Mouse (Mus musculus) right cerebral cortex, adult 18-20 months (tissue): ENCODE measurements around the gene Chd4.

ENCODE experiments used
- DNase-seq: peaks from one replicate; pipeline ENCODE4 v3.0.0; 2022; ENCODE audit warnings: mixed read lengths

Gene Chd4

DNA sequence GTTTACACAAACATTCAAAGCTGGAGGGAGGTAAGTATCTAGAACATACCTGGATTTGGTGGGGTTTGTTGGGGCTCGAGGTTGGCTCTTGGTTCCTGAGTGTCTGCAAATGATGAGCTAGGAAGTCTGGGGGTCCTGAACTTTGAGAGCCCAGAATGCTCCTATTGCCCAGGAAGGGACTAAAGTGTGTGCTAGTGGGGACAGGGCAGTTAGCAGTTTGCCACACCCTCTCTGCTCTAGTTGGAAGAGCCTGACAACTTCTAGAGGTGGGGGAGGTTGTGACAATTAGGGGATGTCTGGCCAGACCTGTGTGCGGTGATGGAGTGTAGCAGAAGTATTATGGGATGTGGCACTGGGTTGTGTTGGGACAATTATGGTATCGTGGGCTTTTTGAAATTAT is 938 bp upstream of the Chd4 start:
- no peak for DNase-seq

DNA sequence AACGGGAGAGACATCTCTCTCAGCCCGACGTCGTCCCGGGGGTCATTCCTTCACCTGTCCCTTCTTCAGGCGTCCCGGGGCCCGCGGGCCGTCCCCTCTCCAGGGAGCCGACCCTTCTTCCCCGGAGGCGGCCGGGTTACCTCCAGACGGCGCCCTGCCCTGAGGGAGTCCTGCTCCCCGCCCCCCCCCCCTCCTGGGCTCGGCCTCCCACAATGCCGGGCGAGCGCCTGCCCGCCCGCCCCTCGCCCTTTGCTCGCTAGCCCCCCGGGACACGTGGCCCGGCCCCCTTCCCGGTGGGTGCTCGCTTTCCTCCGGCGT is 457 bp downstream of the Chd4 start:
- DNase-seq: no peak

DNA sequence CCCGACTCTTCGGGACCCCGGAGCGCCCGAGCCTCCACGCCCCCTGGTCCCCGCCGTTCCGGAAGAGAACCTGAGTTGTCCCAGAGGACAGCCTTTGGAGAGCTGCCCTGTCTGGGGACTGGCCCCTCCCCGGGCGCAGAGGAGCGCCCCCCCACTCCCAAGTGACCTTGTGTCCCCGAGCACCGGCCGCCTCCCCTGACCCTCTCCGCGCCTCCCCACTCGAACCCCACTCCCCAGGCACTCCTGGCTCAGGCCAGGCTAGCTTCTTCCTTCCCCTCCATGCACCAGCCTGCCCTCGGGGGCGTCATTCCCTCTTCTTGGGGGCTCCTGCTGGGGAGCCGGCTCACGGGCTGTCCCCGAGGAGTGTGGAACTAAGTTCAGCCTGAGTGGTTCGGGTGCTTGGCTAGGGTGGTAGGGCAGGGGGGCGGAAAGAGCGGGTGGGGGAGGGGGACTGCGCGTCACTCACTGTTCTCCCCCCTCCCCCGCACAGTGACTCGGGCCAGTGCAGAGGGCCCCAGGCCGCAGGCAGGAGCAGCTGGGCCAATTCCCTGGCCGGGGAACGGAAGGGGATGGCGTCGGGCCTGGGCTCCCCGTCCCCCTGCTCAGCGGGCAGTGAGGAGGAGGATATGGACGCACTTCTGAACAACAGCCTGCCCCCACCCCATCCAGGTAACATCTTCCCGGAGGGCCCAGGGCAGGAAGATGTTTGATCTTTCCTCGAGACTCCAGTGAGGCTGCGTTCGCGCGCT is 990 bp downstream of the Chd4 start:
- DNase-seq: peak; percentile 41

DNA sequence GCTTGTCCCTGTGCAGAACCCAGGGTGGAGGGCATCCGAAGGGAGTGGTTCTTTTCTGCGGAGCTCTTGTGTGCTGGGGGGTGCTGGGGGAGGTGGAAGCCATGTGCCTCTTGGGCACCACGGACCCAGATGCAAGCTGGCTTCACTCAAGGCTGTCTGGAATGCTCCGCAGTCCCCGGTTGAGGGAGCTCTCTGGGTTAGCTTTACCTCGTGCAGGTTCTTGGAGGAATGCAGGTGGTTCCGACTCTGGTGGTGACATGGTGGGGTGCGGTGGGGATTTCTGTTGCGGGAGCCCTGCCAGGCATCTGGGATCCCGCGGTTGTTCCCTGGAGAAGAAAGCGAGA is 1.5 kb downstream of the Chd4 start:
- DNase-seq: no peak

DNA sequence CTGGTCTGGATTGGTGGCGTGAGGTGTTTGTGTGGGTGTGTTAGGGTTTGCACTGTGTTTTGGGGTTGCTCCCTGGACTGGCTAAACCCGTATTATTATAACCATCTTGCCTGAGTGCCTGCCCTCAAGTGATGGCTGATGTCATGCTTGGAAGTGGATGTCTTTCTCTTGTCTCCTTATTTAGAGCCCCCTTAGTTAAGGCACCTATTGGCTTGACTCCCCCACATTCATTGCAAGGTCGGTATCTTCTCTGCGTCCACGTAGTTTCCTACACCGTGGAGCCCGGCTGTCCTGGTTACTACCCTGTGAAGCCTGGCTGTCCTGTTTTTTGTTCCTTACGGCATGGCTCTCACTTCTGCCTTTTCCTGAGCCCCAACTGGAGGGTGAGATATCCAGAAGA is 2.2 kb downstream of the Chd4 start:
- DNase-seq: no peak

DNA sequence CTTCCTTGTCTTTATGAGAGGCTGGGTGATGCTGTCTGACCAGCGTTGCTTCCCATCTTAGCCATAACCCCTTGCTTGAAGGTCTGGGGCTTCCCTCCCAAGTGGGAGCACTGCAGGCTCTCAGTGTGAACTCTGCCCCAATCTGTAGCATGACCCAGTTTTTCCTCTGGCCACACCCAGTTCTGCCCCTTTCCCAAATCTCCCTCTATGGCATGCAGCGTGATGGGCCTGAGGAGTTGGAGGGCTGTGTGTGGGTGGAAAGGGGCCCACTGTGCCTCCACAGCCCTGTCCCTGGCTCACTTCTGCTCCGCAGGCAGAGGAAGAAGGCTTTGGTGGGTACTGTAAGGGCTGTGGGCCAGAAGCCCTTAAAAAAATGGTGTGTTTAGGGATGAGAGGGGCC is 2.7 kb downstream of the Chd4 start:
- no peak for DNase-seq

DNA sequence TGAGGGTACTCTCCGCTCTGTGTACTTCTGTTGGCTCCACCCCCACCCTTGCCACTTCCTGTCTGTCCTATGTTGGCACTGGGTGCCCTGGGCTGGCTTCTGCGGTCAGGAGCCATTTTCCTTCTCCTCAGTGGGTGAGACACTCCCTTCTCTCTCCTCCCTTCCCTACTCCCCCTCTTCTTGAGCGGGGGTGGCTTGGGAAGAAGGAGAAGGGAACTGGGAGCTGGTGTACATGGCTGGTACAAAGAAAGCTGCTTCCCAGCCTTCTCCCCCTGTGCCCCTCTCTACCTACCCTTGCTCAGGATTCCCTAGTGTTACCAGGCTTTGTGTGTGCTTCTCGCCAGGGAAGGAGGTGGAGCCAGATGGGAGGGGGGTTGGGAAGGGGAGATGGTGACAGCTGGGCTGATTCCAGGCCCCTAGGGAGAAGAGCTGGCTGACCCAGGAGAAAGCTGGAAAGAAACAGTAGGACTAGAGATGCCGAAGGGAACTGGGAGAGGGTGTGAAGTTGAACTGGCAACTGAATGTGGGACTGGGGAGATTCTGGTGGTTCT is 3.7 kb downstream of the Chd4 start:
- DNase-seq: peak; percentile 46

DNA sequence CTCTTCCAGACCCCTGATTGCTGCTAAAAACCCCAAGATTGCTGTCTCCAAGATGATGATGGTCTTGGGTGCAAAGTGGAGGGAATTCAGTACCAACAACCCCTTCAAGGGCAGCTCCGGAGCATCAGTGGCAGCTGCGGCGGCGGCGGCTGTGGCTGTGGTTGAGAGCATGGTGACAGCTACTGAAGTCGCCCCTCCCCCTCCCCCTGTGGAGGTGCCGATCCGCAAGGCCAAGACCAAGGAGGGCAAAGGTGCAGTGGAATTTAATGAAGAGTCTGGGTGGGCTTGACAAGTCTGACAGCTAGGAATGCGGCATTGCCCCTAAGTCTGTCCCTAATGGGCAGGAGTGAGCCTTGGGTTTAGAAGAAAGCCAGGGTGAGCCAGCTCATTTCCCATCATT is 5.7 kb downstream of the Chd4 start:
- no peak for DNase-seq

DNA sequence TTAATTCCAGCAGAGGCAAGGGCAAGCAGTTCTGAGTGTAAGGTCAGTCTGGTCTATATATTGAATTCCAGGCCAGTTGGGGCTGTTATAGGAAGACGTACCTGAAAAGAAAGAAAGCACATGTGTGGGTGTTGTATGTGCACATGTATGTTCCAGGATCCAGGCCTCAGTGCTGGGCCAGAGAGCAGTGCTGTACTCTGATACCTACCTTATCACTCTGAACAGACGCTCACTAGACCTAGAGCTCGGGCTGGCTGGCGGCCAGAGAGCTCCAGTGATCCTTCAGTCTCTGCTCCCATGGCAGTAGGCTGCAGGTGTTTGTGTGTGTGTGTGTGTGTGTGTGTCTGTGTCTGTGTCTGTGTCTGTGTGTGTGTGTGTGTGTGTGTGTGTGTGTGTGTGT is 8.4 kb downstream of the Chd4 start:
- DNase-seq: no peak

DNA sequence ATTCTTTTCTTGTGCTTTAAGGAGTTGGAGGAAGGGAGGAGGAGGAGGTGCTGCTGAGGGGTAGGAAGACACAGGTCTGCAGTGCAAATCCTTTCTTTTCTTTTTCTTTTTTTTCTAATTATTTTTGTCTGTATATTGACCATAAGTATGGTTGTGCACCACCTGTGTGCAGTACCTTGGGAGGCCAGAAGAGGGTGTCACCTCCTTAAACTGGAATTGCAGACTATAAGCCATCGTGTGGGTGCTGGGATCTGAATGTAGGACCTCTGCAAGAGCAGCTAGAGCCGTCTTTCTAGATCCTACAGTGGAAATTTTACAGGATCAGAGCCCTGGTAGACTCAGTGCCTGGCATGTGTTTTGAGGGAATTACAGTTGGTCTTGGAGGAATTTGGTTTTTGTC is 11.9 kb downstream of the Chd4 start:
- no peak for DNase-seq

DNA sequence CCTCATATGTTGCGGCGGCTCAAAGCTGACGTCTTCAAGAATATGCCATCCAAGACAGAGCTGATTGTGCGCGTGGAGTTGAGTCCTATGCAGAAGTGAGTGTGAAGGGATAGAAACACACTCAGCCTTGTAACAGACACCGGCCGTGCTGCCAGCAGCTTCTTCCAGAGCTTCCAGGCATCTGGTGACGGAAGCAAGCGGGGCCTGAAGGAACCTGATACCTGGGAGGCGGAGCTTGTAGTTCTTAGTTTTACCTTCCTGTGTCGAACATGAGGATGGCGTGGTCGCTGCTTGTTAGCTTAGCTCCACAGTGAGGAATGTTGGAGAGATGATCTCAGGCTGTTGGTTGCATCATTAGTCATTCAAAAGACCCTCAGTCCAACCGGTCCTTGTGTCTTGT is 13.6 kb downstream of the Chd4 start:
- DNase-seq: no peak

DNA sequence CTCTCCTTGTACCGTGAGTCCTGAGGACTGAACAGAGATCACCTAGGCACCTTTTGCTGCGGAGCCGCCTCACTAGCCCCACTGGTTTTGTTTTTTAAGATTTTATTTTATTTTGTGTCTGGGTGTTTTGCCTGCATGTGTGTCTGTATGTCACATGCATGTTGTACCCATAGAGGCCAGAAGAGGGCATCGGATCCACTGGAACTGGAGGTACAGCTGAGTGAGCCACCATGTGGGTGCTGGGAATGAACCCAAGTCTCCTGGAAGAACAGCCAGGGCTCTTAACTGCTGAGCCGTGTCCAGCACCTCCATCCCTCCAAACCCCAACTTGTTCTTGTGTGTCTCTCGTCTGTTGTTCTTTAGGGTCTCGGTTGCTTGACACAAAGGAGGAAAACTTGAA is 15.1 kb downstream of the Chd4 start:
- no peak for DNase-seq

DNA sequence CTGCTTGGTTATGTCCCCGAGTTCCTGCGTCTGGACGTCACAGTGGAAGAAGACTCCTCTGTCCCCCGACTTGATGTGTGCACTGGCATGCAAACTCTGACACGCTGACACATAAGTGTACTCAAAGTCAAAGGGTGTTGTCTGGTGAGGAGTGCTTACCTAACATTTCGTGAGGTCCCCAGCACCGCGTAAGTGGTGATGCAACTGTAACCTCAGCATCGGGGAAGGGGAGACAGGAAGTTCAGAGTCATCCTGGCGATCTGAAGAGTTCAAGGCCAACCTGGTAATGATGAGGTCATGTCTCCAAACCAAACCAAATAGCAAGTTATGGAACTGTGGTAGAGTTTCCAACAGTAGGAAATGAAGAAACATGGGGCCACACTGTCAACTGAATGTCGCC is 16.8 kb downstream of the Chd4 start:
- DNase-seq: no peak

DNA sequence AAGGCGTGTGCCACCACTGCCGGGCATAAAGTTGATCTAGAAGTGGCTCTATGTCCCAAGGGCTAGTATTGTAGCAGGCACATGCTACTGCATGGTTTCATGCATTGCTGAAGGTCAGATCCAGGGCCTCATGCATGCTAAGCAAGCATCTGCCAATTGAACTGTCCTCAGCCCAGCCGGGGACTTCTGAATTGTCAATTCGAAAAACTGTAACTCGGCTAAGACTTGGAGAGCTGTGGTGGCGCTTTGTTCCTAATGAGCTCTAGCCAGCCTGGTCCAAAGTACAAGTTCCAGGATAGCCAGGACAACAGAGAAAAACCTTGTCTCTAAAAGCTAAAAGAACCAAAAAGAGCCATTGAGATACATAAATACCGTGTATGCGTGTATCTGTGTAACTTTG is 23.6 kb downstream of the Chd4 start:
- DNase-seq: no peak

DNA sequence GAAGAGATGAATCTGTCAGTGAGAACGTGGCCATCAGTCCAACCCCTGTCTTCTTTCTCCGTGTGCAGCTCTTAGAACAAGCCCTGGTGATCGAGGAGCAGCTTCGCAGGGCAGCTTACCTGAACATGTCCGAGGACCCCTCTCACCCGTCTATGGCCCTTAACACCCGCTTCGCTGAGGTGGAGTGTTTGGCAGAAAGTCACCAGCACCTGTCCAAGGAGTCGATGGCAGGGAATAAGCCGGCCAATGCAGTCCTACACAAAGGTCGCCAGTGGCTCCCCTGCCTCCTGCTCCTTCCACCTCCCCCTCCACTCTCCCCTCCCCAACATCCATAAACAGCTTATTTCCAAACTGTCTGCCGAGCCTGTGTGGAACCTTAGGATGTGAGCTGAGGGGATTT is 32.9 kb downstream of the Chd4 start:
- DNase-seq: no peak

DNA sequence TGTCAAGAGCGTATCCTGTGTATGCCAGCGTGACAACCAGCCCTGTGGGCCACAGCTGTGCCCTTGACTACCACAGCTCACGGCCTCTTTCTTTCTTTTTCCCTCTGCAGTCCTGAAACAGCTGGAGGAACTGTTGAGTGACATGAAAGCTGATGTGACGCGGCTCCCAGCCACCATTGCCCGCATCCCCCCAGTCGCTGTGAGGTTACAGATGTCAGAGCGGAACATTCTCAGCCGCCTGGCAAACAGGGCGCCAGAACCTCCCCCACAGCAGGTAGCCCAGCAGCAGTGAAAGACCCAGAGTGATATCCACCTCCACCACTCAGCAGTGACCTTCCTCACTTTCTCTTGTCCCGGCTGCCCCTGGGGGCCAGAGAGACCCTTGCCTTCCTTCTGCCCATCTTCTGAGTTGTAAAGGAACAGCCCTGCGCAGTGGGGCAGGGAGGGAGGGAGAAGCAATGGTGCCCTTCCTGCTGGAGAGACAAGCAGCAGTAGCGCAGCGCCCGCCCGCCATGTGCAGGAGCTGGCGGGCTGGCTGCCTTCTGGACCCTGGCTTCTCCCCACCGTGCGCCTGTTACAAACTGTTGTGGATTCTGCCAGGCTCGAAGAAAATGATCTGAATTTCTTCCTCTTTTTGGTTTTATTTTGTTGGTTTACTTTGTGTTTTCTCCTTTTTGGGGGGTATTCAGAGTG is 34.1 kb downstream of the Chd4 start:
- DNase-seq: no peak

DNA sequence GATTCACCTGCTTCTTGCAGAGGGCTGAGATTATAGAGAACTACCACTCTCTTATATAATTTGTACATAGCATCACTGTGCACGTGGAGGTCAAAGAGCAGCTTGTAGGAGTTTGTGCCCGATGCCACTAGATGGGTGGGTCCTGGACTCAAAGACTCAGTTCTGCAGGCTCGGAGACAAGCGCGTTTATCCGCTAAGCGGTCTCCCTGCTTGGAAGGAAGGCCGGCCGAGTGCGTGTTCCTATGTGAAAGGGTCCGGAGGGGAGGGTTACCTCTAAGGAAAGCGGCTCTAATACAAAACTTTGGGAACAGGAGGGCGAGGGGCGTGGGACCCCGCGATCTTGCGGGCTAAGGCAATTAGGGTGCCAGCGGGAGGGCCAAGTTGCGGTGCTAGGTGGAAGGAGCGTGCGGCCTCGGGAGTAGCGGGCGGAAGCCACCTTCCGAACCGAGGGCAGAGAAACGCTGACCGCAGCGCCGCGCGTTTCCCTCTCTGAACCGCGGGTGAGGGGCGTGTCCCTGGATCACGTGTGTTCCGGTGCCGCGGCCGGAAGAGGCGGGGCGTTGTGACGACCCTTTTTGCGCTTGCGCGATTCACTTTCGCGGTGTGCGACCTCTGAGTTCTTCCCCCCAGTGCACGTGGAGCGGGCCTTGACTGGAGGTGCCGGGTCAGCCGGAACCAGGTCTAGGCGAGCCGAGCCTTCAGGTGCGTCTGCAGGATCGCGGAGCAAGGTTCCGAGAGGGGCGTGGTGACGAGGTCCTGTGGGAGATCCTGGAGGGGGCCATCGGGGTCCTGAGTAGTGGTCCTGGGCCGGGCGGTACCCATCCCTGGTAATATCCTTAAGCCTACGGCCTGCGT is 35.7 kb downstream of the Chd4 start, which contains the start of gene Nop2:
TSS of gene Nop2 (plus strand) at position 608 of the 855 bp plus-strand sequence.
- DNase-seq: peak; percentile 86

DNA sequence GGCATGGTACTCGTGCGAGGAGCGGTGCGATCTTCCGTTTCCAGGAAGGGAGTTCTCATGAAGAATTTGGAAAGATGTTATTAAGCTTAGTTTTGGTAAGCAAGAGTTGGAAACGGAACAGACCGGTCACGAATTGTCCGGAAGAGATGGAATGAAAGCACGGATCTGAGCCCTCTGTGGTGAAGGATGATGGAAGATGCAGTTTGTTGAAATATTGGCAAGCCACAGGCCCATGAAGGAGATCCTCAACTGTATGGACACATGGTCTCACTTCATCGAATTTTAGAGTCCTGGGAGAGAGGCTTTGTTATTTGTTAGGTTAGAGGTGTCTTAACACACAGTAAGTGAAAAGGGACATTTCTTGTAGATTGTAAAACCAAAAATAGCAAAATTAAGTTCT is 36.7 kb downstream of the Chd4 start:
- no peak for DNase-seq

DNA sequence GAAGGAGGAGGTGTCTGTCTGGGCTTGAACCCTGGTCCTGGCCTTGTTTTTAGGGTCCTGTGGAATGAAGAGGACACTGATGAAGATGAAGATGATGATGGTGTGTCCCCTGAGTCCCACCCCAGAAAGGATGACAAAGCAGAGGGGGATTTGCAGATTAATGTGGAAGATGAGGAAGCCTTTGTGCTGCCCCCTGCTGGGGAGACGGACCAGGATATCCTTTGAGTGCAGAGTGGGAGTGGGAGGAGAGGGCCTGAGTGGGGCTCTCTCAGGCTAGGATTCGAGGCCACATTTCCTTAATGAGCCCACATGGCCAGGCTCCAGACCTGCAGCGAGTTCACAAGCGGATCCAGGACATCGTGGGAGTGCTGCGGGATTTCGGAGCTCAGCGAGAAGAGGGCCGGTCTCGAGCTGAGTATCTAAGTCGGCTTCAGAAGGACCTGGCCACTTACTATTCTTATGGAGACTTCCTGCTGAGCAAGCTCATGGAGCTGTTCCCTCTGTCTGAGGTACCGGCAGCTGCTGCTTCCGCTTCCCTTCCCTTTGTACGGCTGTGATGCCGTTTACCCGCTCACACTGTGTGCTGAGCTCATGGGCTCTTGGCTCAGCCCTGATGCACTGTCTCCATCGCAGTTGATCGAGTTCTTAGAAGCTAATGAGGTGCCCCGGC is 41.4 kb downstream of the Chd4 start:
- DNase-seq: peak; percentile 55

DNA sequence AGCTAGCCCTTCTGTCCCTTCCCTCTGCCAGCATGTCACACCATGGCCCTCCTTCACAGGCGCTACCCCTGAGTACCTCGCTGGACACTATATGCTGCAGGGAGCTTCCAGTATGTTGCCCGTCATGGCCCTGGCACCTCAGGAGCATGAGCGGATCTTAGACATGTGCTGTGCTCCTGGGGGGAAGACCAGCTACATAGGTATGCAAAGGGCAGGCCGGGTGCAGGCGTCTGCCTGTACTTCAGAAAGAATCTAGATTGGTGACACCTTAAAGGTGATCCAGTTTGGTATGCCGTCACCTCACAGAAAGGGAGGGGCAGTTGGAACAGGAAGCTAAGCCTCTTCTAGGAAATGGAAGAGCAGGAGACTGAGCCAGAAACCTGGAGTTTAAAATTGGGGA is 44.0 kb downstream of the Chd4 start:
- no peak for DNase-seq

DNA sequence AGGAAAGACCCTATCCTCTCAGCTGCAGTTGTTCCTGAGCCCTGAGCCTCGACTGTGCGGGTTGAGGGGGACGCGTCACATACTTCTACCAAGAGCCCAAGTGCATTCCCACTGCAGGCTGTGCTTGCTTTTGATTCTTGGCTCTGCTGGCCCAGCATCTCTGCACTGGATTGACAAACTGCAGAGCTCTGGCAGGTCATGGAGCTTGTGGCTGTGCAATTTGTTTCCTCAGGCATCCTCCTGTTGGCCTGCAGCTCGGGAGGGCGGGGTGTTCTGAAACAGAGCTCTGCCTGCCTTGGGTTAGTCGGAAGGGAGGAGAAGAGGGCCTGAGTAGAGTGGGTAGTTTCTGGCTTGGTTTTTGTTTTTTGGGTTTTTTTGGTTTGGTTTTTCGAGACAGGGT is 46.7 kb downstream of the Chd4 start:
- no peak for DNase-seq

DNA sequence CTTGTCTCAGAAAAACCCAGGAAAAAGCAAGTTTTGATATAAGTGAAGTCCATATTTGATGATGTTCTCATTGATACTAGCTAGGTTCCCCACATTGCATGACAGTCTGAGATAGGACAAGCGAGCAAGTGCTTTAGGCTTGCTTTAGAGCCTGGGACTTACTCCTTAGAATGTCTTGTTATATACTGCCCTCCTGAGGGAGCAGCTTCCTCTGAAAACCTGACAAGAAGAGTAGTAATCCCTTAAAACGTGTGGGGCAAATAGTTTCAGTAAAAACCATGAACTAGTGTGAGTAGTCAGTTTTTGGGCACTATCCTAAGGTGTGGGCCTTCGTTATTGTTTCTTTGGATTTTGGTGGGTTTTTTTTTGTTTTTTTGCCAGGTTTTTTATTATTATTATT is 47.3 kb downstream of the Chd4 start:
- no peak for DNase-seq

DNA sequence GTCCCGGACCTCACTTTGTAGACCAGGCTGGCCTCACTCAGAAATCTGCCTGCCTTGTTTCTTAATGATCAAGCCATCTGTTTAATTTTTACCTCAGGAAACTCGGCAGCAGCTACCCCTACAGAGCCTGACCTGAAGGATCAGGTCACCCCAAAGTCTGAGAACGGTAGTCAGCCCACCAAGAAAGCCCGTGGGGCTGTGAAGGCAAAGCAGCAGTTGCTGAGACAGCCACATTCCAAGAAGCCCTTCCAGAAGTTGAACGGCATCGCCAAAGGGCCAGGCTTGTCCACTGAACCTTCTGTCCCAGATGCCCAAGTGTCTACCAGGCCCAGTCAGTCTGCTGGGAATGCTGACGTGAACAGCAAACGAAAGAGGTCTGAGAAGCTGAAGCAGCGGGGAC is 48.1 kb downstream of the Chd4 start:
- no peak for DNase-seq
